Mouse (Mus musculus) stomach, postnatal 0 days (tissue): ENCODE data around the gene Hoxc6.

Experiments
- CTCF ChIP-seq: IDR thresholded peaks from 2 replicates; pipeline ENCODE4 v1.5.1; 2016; ENCODE audit warnings: antibody characterized with exemption, low read depth, mild to moderate bottlenecking, moderate library complexity
- EP300 ChIP-seq: optimal IDR thresholded peaks from 2 replicates; pipeline ENCODE3; 2016; ENCODE audit warnings: antibody characterized with exemption

GRCm38 (mm10) chr15:102999183-102999831 is 1.2 kb downstream of the Hoxc6 start:
- TF ChIP-seq EP300 (no peak), CTCF (no peak)
